Mouse (Mus musculus): ENCODE measurements around the gene Klhl9. TPM values are rescaled to one million over a fixed set of nuclear protein-coding genes. Genes with fewer than 3 reads are reported as not detected.

Klhl9 gene
- total and polyA plus RNA-seq, 2 experiments from 2014 or later = 73.1 to 140 TPM

DNA sequence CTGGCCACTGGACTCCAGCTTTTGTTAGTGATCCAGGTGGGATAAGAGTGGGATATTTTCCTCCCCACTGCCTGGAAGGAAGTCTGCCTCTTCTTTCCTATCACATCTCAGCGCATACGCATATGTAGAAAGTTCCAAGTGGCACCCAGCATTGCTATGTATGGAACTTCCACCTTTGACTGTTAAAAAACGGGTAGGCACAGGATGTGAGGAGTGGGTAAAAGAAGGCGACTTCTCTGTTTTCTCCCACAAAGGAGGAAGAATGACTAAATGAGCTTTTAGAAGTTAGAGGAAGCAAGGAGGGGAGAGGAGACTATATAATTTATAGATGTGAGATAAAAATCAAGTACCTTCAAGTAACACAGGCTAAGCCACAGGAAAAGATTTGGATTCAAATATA, 19.2 kb upstream of the Klhl9 start:
- no peak for TF ChIP-seq CTCF (IDR thresholded peaks at IDR 0.05; ENCODE audit: low read depth)
- H3K36me3 ChIP-seq (ENCODE audit: insufficient read depth, low read length) = no peaks in the 10 kb centered on the region
- H3K27me3 ChIP-seq (ENCODE audit: insufficient read depth, low read length) = no peaks in the 10 kb centered on the region
- H3K9me3 ChIP-seq (ENCODE audit: low read length) = no peaks in the 10 kb centered on the region
- no peak overlapping the region for H3K4me2 ChIP-seq (ENCODE audit: low read depth, low read length)
- DNase-seq (ENCODE audit: low spot score) = no peak
- no peak overlapping the region for H3K27ac ChIP-seq
- H3K4me3 ChIP-seq (ENCODE audit: low read length) = no peak overlapping the region
- WGBS = 83% methylated on average over 4 of the region's 4 CpGs
- H3K4me1 ChIP-seq (ENCODE audit: insufficient read depth, low read length) = no peaks in the 10 kb centered on the region
- no peak for ATAC-seq
- H3K9ac ChIP-seq (replicated peaks; ENCODE audit: low read length) = no peak overlapping the region

DNA sequence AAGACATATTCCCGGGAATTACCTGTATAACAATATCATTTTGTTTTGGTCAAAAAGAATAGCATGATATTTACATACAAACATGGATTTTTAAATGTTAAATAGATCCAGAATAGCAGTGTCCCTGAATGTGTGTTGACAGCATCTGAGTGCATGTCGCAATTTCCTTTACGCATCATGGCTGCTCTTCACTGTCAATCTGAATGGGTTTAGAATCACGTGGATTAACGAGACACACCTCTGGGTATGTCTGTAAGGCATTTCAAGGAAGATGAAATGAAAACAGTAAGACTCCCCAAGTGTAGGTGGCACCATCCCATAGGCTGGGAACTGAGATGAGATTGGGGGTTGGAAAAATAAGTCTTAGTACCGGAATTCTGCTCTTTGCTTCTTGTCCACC, 16.8 kb upstream of the Klhl9 start:
- 88% methylated on average over 6 of the region's 6 CpGs for WGBS
- TF ChIP-seq CTCF (IDR thresholded peaks at IDR 0.05; ENCODE audit: low read depth) = no peak
- H3K27ac ChIP-seq = no peak overlapping the region

DNA sequence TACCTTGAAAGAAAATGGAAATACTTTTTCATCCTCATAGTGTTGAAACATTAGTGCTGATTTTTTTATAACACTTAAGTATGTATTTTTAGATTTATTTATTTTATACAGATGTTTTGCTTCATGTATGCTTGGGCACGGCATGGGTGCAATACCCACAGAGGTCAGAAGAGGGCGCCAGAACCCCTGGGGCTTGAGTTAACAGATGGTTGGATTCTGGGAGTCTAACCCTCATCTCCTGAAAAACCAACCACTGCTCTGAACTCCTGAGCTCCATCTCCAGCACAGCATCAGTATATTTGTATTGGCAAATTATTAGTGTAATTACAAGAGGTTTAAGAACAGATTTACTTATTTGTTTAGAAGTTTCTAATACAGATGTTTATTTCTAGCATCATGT, 16.2 kb upstream of the Klhl9 start:
- Histone ChIP-seq H3K4me1 (ENCODE audit: insufficient read depth, low read length) (no peaks in the 10 kb centered on the region), H3K27ac (no peak overlapping the region), H3K27me3 (ENCODE audit: insufficient read depth, low read length) (no peaks in the 10 kb centered on the region), H3K36me3 (ENCODE audit: insufficient read depth, low read length) (no peaks in the 10 kb centered on the region), H3K9me3 (ENCODE audit: low read length) (no peaks in the 10 kb centered on the region), H3K4me2 (ENCODE audit: low read depth, low read length) (no peak overlapping the region), H3K4me3 (ENCODE audit: low read length) (no peak overlapping the region), H3K9ac (replicated peaks; ENCODE audit: low read length) (no peak overlapping the region)
- WGBS = 2% methylated on average over 2 of the region's 2 CpGs
- peak; percentile 69 for DNase-seq (ENCODE audit: low spot score)
- TF ChIP-seq CTCF (IDR thresholded peaks at IDR 0.05; ENCODE audit: low read depth) = peak; percentile 82
- no peak for ATAC-seq

More for the DNA sequence above, 16.8 kb upstream of the Klhl9 start:
- Histone ChIP-seq H3K9me3 (ENCODE audit: low read length) (no peaks in the 10 kb centered on the region), H3K4me3 (ENCODE audit: low read length) (no peak overlapping the region), H3K4me2 (ENCODE audit: low read depth, low read length) (no peak overlapping the region), H3K9ac (replicated peaks; ENCODE audit: low read length) (no peak overlapping the region), H3K4me1 (ENCODE audit: insufficient read depth, low read length) (no peaks in the 10 kb centered on the region), H3K27me3 (ENCODE audit: insufficient read depth, low read length) (no peaks in the 10 kb centered on the region), H3K36me3 (ENCODE audit: insufficient read depth, low read length) (no peaks in the 10 kb centered on the region)
- DNase-seq (ENCODE audit: low spot score) = no peak
- no peak for ATAC-seq

DNA sequence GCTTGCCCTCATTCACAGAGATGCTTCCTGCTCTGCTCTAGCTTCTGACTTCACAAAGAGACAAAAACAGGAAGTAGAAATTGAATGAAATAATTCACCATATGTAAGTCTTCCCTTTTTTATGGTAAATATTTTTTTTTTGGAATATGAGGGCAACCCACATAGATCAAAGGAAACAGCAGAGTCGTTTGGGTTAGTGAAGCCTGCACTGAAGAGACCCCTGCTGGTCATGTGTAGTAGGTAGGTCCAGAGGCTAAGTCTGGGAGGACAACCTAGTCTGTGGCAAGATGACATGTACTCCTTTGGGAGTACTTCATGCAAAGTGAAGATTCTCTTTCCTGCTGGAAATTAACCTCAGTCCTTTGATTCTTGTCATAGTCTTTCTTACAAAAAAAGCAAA, 5.1 kb upstream of the Klhl9 start:
- H3K9ac ChIP-seq (replicated peaks; ENCODE audit: low read length) = no peak overlapping the region
- WGBS = 0% methylated on average over 1 of the region's 1 CpGs
- TF ChIP-seq CTCF (IDR thresholded peaks at IDR 0.05; ENCODE audit: low read depth) = peak; percentile 61
- DNase-seq (ENCODE audit: low spot score) = no peak
- no peak overlapping the region for H3K4me2 ChIP-seq (ENCODE audit: low read depth, low read length)
- H3K4me1 ChIP-seq (ENCODE audit: insufficient read depth, low read length) = no peaks in the 10 kb centered on the region
- no peak overlapping the region for H3K4me3 ChIP-seq (ENCODE audit: low read length)
- H3K9me3 ChIP-seq (ENCODE audit: low read length) = no peaks in the 10 kb centered on the region
- H3K27me3 ChIP-seq (ENCODE audit: insufficient read depth, low read length) = no peaks in the 10 kb centered on the region
- H3K36me3 ChIP-seq (ENCODE audit: insufficient read depth, low read length) = no peaks in the 10 kb centered on the region
- ATAC-seq = no peak
- H3K27ac ChIP-seq = no peak overlapping the region

DNA sequence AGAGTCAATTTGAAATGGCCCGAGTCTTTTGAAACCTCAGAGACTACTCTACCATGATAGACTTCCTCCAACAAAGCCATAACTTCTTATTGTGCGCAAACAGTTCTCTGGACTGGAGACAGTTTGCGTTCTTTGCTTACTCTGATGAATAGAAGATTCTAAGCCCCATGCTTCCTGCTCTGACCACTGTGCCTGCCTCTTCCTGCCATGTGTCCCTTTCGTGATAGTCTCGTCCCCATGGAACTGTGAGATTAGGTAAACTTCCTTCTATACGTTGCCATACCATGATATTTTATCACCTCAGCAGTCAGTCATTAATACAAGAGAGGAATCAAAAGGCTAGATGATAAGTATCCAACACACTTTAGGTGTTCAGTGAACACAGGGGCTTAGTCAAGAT, 4.5 kb upstream of the Klhl9 start:
- Histone ChIP-seq H3K27ac (no peak overlapping the region), H3K9ac (replicated peaks; ENCODE audit: low read length) (no peak overlapping the region), H3K9me3 (ENCODE audit: low read length) (no peaks in the 10 kb centered on the region), H3K4me2 (ENCODE audit: low read depth, low read length) (no peak overlapping the region), H3K36me3 (ENCODE audit: insufficient read depth, low read length) (no peaks in the 10 kb centered on the region), H3K4me1 (ENCODE audit: insufficient read depth, low read length) (no peaks in the 10 kb centered on the region), H3K4me3 (ENCODE audit: low read length) (no peak overlapping the region), H3K27me3 (ENCODE audit: insufficient read depth, low read length) (no peaks in the 10 kb centered on the region)
- DNase-seq (ENCODE audit: low spot score) = no peak
- 80% methylated on average over 6 of the region's 6 CpGs for WGBS
- no peak for TF ChIP-seq CTCF (IDR thresholded peaks at IDR 0.05; ENCODE audit: low read depth)
- ATAC-seq = no peak

DNA sequence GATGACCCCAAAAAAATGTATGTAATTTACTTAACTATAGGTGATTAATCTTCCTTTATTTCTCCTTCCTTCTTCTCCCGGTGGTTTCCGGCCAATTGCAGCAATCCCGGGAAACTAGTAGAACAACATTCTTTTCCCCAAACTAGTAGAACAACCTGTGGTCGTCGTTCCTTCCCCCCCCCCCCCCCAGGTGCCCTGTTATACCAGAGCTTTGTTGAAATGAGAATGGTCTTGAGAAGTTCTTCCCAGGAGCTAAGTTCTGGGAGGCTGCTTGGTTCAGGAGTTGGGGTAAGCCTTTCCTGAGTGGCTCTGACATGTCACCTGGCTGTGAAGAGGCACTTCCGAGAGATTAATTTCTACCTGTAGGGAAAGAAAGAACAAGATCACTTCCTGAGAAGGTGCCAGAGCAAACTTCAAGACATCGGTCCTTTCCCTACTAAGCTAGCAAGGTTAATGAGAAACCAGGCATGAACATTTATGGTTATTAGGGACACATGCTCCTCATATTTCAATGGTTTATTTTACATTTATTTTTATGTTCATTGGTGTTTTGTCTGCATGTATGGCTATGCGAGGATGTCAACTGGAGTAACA, 1.3 kb upstream of the Klhl9 start:
- TF ChIP-seq CTCF (IDR thresholded peaks at IDR 0.05; ENCODE audit: low read depth) = no peak
- Histone ChIP-seq H3K27me3 (ENCODE audit: insufficient read depth, low read length) (no peaks in the 10 kb centered on the region), H3K9ac (replicated peaks; ENCODE audit: low read length) (no peak overlapping the region), H3K36me3 (ENCODE audit: insufficient read depth, low read length) (peaks cover 6% of the 10 kb centered on the region), H3K27ac (no peak overlapping the region), H3K4me2 (ENCODE audit: low read depth, low read length) (no peak overlapping the region), H3K4me1 (ENCODE audit: insufficient read depth, low read length) (peaks cover 14% of the 10 kb centered on the region), H3K4me3 (ENCODE audit: low read length) (no peak overlapping the region), H3K9me3 (ENCODE audit: low read length) (no peaks in the 10 kb centered on the region)
- ATAC-seq (no peak), DNase-seq (ENCODE audit: low spot score) (no peak)
- WGBS = 71% methylated on average over 8 of the region's 8 CpGs

DNA sequence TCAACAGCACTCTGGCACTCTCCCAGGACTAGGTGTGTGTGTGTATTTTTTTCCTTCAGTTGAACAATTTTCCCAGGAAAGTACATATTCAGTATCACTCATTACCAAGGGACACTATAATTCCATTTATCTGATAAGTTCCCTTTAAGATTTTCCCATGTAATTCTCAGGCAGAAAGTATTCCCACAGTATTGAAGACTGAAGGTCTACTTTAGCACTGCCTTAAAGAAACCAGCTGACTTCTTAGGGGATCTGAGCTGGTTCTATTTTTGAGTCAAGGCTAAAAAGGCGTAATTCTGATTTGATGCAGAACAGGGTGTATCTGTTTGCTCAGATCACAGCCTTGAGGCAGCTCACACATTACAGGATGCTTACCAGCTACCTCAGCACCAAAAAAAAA, 3.5 kb downstream of the Klhl9 start:
- Histone ChIP-seq H3K4me3 (ENCODE audit: low read length) (peak overlapping the region; percentile 26), H3K36me3 (ENCODE audit: insufficient read depth, low read length) (peaks cover 6% of the 10 kb centered on the region), H3K9me3 (ENCODE audit: low read length) (no peaks in the 10 kb centered on the region), H3K27me3 (ENCODE audit: insufficient read depth, low read length) (no peaks in the 10 kb centered on the region), H3K27ac (no peak overlapping the region), H3K4me1 (ENCODE audit: insufficient read depth, low read length) (peaks cover 19% of the 10 kb centered on the region), H3K4me2 (ENCODE audit: low read depth, low read length) (peak overlapping the region; percentile 79), H3K9ac (replicated peaks; ENCODE audit: low read length) (no peak overlapping the region)
- TF ChIP-seq CTCF (IDR thresholded peaks at IDR 0.05; ENCODE audit: low read depth) = no peak
- ATAC-seq (no peak), DNase-seq (ENCODE audit: low spot score) (no peak)
- 42% methylated on average over 1 of the region's 1 CpGs for WGBS

Data from hindbrain, postnatal 0 days (tissue).